Mouse (Mus musculus): Measurements from ENCODE around the gene Hba-a1.

GRCm38 (mm10) chr11:32236712-32237410 lies 46.5 kb upstream of the Hba-a1 start:
- TF ChIP-seq EP300 (optimal IDR thresholded peaks at IDR 0.05) (no peak), CTCF (IDR thresholded peaks at IDR 0.05; ENCODE audit: low read depth) (peak; percentile 78)

Data from stomach, postnatal 0 days (tissue).